Mouse (Mus musculus) lung, postnatal 0 days (tissue): ENCODE measurements around the gene Pbx2.

Experiments
- CTCF ChIP-seq: IDR thresholded peaks from 2 replicates; pipeline ENCODE4 v1.5.1; 2016; ENCODE audit warnings: antibody characterized with exemption, mild to moderate bottlenecking
- EP300 ChIP-seq: IDR thresholded peaks from 2 replicates; pipeline ENCODE4 v1.6.1; 2016; ENCODE audit warnings: antibody characterized with exemption, mild to moderate bottlenecking, control low read depth

GRCm38 (mm10) chr17:34628644-34628967 is 37.5 kb downstream of the Pbx2 start:
- TF ChIP-seq CTCF, result no peak
- no peak for TF ChIP-seq EP300
